In the genomic region with DNA sequence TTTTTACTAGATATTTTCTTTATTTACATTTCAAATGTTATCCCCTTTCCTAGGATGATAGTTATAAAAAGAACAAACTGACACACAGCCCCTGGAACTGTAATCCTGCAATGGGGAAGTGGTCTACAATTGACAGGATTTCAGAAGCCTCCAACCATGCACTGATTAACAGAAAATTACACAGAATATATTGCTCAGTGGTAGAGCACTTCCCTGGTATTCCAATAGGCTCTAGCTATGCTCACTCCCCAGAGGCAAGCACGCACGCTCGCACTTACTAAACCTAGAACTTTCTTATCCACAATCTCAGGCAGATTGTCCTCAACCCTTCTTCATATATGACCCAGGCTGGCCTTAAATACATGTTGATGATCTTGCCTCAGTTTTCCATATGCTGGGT, we compare ENCODE assay signal across 8 mouse cellular contexts. TPM values are rescaled to one million over a fixed set of nuclear protein-coding genes. Genes with fewer than 3 reads are reported as not detected.
A peak's percentile ranks its signal among the peaks of the same experiment; 100 is the strongest.
DNase-seq lines count a peak whose midpoint lies in the region; ATAC-seq and TF ChIP-seq lines count a peak whose summit lies in the region.

No protein-coding gene starts in this region.

- peak overlapping the region; percentile 97 for H3K9ac ChIP-seq in limb, embryonic 14.5 days (ENCODE audit: low read depth, low read length, severe bottlenecking)
- H3K9ac ChIP-seq in stomach, embryonic 16.5 days (ENCODE audit: low read length) = peak overlapping the region; percentile 97

- H3K4me2 ChIP-seq in limb, embryonic 14.5 days (replicated peaks; ENCODE audit: low read depth, low read length, severe bottlenecking) = peak overlapping the region; percentile 76
- peak overlapping the region; percentile 72 for H3K4me2 ChIP-seq in stomach, embryonic 16.5 days (ENCODE audit: low read depth, low read length)

- WGBS in limb, embryonic 14.5 days = 60% methylated on average over 3 of the region's 3 CpGs
- WGBS in stomach, embryonic 16.5 days = 67% methylated on average over 3 of the region's 3 CpGs

- peaks cover 2% of the 10 kb centered on the region; the same call in 1 of the 2 replicates for H3K4me1 ChIP-seq in testis, adult 2 months (ENCODE audit: control insufficient read depth, insufficient read depth, low read length)
- peaks cover 5% of the 10 kb centered on the region; the same call in 1 of the 2 replicates for H3K4me1 ChIP-seq in limb, embryonic 14.5 days (ENCODE audit: control insufficient read depth, insufficient read depth, low read length)
- H3K4me1 ChIP-seq in stomach, embryonic 16.5 days (ENCODE audit: control insufficient read depth, insufficient read depth, low read length) = no peaks in the 10 kb centered on the region

- TF ChIP-seq POLR2A in testis, adult 2 months (IDR thresholded peaks at IDR 0.05; ENCODE audit: control insufficient read depth, low read depth, low read length) = no peak
- TF ChIP-seq POLR2A in limb, embryonic 14.5 days (IDR thresholded peaks at IDR 0.05; ENCODE audit: borderline replicate concordance, extremely low read depth, insufficient read depth, insufficient read length) = no peak

- no peak for TF ChIP-seq CTCF in testis, adult 2 months (IDR thresholded peaks at IDR 0.05; ENCODE audit: control insufficient read depth, insufficient read depth, insufficient replicate concordance, low read depth, low read length)

- no peaks in the 10 kb centered on the region for H3K36me3 ChIP-seq in testis, adult 2 months (ENCODE audit: control insufficient read depth, insufficient read depth, low read length)
- no peaks in the 10 kb centered on the region for H3K36me3 ChIP-seq in limb, embryonic 14.5 days (ENCODE audit: control insufficient read depth, insufficient read depth, low read length)
- H3K36me3 ChIP-seq in stomach, embryonic 16.5 days (ENCODE audit: control insufficient read depth, insufficient read depth, low read length) = no peaks in the 10 kb centered on the region

- peak overlapping the region; percentile 93 for H3K4me3 ChIP-seq in testis, adult 2 months (ENCODE audit: control insufficient read depth, low read depth, low read length)
- H3K4me3 ChIP-seq in limb, embryonic 14.5 days (replicated peaks; ENCODE audit: low read length) = peak overlapping the region; percentile 90
- H3K4me3 ChIP-seq in stomach, embryonic 16.5 days (replicated peaks; ENCODE audit: low read length) = peak overlapping the region; percentile 90

- no peaks in the 10 kb centered on the region for H3K27me3 ChIP-seq in testis, adult 2 months (ENCODE audit: control insufficient read depth, insufficient read depth, low read length)
- H3K27me3 ChIP-seq in limb, embryonic 14.5 days (ENCODE audit: control insufficient read depth, insufficient read depth, low read length) = no peaks in the 10 kb centered on the region
- H3K27me3 ChIP-seq in stomach, embryonic 16.5 days (ENCODE audit: control insufficient read depth, insufficient read depth, low read length) = no peaks in the 10 kb centered on the region

- peak overlapping the region; percentile 75 for H3K27ac ChIP-seq in testis, adult 2 months (ENCODE audit: control insufficient read depth, insufficient read depth, low read depth, low read length)
- H3K27ac ChIP-seq in limb, embryonic 14.5 days (replicated peaks; ENCODE audit: low read depth, low read length) = peak overlapping the region; percentile 92
- peak overlapping the region; percentile 91 for H3K27ac ChIP-seq in stomach, embryonic 16.5 days (ENCODE audit: low read length)

- no peak for ATAC-seq in cerebellum, adult (ENCODE audit: insufficient number of reproducible peaks, low FRiP score, low TSS enrichment)
- 0 out of 2 replicates have a peak, but pooled peaks have one; percentile 17 for ATAC-seq in limb, embryonic 14.5 days (ENCODE audit: low FRiP score, low read depth)
- ATAC-seq in stomach, embryonic 16.5 days (ENCODE audit: insufficient read depth, low FRiP score) = no peak
- no peak for ATAC-seq in activated CD4-positive, CD25-positive, alpha-beta regulatory T cell, adult 4 months

- no peaks in the 10 kb centered on the region for H3K9me3 ChIP-seq in limb, embryonic 14.5 days (ENCODE audit: control insufficient read depth, low read length)
- no peaks in the 10 kb centered on the region for H3K9me3 ChIP-seq in stomach, embryonic 16.5 days (replicated peaks; ENCODE audit: control insufficient read depth, low read length)

- DNase-seq in cerebellum, adult 18-20 months = peak; percentile 4 to 21
- DNase-seq in testis, postnatal 14 days (ENCODE audit: low spot score) = no peak
- DNase-seq in limb, embryonic 14.5 days (ENCODE audit: low spot score) = no peak
- DNase-seq in right cerebral cortex, postnatal 36 days (ENCODE audit: low spot score in 2 of 2) = no peak

RNA-seq across cellular contexts. Expression of gene Mfsd14b, which starts 0.5 kb away (rescaled TPM):
- 2.9 and 3.7 TPM in 2 replicates for polyA plus RNA-seq in testis, adult 2 months (2012; rRNA removed)
- 31.1 and 35.5 TPM in 2 replicates for polyA plus RNA-seq in limb, embryonic 14.5 days (2012; rRNA removed)
- polyA plus RNA-seq in limb, embryonic 14.5 days (2014; fragmentation: Nextera tagmentation; extraction: Ambion mirVana) = 70.6 and 73.9 TPM in 2 replicates
- 49.1 and 51.7 TPM in 2 replicates for polyA plus RNA-seq in stomach, embryonic 16.5 days (2015; fragmentation: Nextera tagmentation; extraction: Ambion mirVana)
- 10 to 100 TPM; 19.7 to 23.2 TPM for polyA plus RNA-seq in activated CD4-positive, CD25-positive, alpha-beta regulatory T cell, adult 4 months (2017; shearing (Covaris generic))

RNA-seq across cellular contexts. Expression of gene Olfr465-ps1, which starts 24.6 kb away (rescaled TPM):
- polyA plus RNA-seq in testis, adult 2 months (2012; rRNA removed) = not detected in 2 replicates
- not detected in 2 replicates for polyA plus RNA-seq in limb, embryonic 14.5 days (2012; rRNA removed)
- not detected in 2 replicates for polyA plus RNA-seq in limb, embryonic 14.5 days (2014; fragmentation: Nextera tagmentation; extraction: Ambion mirVana)
- polyA plus RNA-seq in stomach, embryonic 16.5 days (2015; fragmentation: Nextera tagmentation; extraction: Ambion mirVana) = not detected in 2 replicates
- polyA plus RNA-seq in activated CD4-positive, CD25-positive, alpha-beta regulatory T cell, adult 4 months (2017; shearing (Covaris generic)) = not detected

RNA-seq across cellular contexts. Expression of gene Olfr466, which starts 36.8 kb away (rescaled TPM):
- not detected in 2 replicates for polyA plus RNA-seq in testis, adult 2 months (2012; rRNA removed)
- polyA plus RNA-seq in limb, embryonic 14.5 days (2012; rRNA removed) = not detected in 2 replicates
- not detected in 2 replicates for polyA plus RNA-seq in limb, embryonic 14.5 days (2014; fragmentation: Nextera tagmentation; extraction: Ambion mirVana)
- not detected in 2 replicates for polyA plus RNA-seq in stomach, embryonic 16.5 days (2015; fragmentation: Nextera tagmentation; extraction: Ambion mirVana)
- polyA plus RNA-seq in activated CD4-positive, CD25-positive, alpha-beta regulatory T cell, adult 4 months (2017; shearing (Covaris generic)) = not detected

Comparison
In these comparisons a context has a peak if more than half of its experiments do, and no peak if none do; other contexts are left out.
1. DNase-seq: peak in cerebellum, adult 18-20 months (2 of 2); none in testis, postnatal 14 days (single experiment), limb, embryonic 14.5 days (single experiment) and right cerebral cortex, postnatal 36 days (0 of 2).
2. Peak in every context shown above with its lines, with median percentiles within 50 percentile points of each other: H3K27ac ChIP-seq and H3K4me3 ChIP-seq.